Mouse (Mus musculus) central nervous system, embryonic 18 days (tissue): Measurements from ENCODE around the gene Gpr183. TPM values are rescaled to one million over a fixed set of nuclear protein-coding genes. Genes with fewer than 3 reads are reported as not detected.

Source experiments
- polyA plus RNA-seq: library from polyadenylated mRNA; depleted of rRNA; stranded (reverse); fragments of >200 nt; gene quantifications from 2 replicates; pipeline ENCODE4 v1.2.3, GENCODE M21; 2012; rRNA removed

Gpr183 gene
- polyA plus RNA-seq: 0.51 and 0.61 TPM in 2 replicates

GRCm38 (mm10) chr14:121964990-121965389, at the start of gene Gpr183:
Gene Gpr183, minus strand, starts transcription at chr14:121965195.

GRCm38 (mm10) chr14:121915621-121916020, 49.4 kb downstream of the Gpr183 start, which contains the start of gene Gpr18:
Gene Gpr18, minus strand, starts transcription at chr14:121915781.

Other genes with a start within 250 kb of the Gpr183 start
- 82.4 and 84.0 TPM in 2 replicates for gene Dock9, start 167.4 kb downstream of the Gpr183 start, polyA plus RNA-seq
- 30.2 TPM in 2 replicates for gene Ubac2, start 86.6 kb downstream of the Gpr183 start, polyA plus RNA-seq
- not detected in 2 replicates for gene Gpr18, start 49.4 kb downstream of the Gpr183 start, polyA plus RNA-seq
- 0.09 and 0.21 TPM in 2 replicates for gene Timm8a2, start 69.5 kb upstream of the Gpr183 start, polyA plus RNA-seq
- 62.2 and 70.9 TPM in 2 replicates for gene Tm9sf2, start 141.8 kb upstream of the Gpr183 start, polyA plus RNA-seq
- gene Clybl, start 216.5 kb upstream of the Gpr183 start, polyA plus RNA-seq: 9.0 and 13.7 TPM in 2 replicates